Mouse (Mus musculus): Measurements from ENCODE around the gene Scel. TPM values are rescaled to one million over a fixed set of nuclear protein-coding genes. Genes with fewer than 3 reads are reported as not detected.

Scel gene
- total RNA-seq, 2 experiments from 2014 or later: 0.87 to 1.1 TPM

DNA sequence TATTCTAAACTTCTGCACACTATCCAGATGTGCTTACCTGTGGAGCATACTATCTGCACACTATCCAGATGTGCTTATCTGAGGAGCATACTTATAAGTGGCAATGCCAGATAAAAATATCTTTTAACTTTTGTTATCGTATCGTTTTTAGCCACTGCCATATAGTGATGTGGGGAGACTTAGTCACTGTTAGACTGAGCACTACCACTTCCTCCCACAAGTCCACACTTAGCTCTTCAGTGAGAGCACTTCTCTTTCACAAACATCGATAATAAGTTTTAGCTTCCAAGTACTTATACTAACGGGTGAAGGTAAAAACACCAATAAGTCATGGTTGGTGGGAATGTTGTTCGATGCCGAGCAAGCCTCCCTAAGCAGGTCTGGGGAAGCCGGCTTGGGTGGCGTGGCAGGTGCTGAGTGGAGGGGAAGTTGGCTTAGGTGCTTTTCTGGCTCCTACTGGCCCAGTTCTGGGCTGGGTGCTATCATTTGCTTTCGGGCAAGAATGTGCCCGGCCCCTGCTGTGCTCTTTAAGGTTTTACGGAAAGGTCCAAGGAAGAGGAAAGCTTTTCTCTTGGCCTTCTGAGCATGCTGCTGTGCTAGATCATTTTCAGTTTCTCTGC, 18.7 kb downstream of the Scel start:
- no peak for TF ChIP-seq CTCF (conservative IDR thresholded peaks at IDR 0.05)

DNA sequence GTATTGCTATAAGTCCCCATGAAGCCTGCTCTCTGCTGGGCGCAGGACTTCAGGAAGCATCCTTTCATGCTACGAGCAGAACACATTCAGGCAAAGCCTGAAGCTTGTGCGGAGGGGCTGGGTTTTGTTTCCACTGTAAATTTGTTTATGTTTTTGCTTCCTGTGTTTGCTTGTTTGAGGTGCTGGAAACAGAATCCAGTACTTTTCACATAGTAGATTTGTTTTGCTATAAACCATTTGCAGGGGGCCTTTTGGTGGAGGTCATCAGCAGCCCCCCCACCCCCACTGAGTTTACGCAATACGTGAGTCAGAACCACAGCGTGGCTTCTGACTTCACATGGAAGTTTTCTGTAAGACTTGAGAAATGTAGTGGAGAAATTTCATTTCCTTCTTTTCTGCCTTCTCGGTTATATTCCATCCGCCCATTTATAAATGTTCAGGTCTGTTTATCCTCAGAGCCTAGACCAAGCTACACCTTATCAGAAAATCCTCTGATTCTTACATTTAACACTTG, 22.4 kb downstream of the Scel start:
- H3K27ac ChIP-seq: no peak overlapping the region
- no peak overlapping the region for H3K4me3 ChIP-seq
- DNase-seq (ENCODE audit: low spot score in 2 of 2): no peak
- TF ChIP-seq CTCF (conservative IDR thresholded peaks at IDR 0.05): no peak

More for the DNA sequence above, 18.7 kb downstream of the Scel start:
- no peak for DNase-seq (ENCODE audit: low spot score in 2 of 2)
- H3K4me3 ChIP-seq: no peak overlapping the region
- H3K27ac ChIP-seq: no peak overlapping the region

DNA sequence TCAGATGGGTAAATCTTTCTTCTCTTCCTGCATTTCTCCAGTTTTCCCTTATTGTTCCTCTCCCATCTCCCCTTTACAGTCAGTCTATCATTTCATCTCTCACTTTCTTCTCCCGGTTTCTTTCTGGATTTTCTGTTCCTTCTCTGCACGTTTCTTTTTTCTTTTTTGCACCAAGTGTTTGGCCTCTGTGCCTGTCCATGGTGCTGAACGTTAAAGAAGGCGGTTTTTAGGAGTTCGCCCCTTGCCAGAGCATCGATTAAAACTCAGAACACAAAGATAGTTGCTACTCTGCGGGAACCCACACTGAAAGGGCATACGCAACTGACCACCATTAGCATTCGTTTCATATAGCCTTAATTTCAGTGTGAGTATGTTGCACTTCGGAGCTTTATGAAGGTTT, 23.2 kb downstream of the Scel start:
- Histone ChIP-seq H3K4me3 (no peak overlapping the region), H3K27ac (no peak overlapping the region)
- TF ChIP-seq CTCF (conservative IDR thresholded peaks at IDR 0.05): no peak
- DNase-seq (ENCODE audit: low spot score in 2 of 2): no peak

DNA sequence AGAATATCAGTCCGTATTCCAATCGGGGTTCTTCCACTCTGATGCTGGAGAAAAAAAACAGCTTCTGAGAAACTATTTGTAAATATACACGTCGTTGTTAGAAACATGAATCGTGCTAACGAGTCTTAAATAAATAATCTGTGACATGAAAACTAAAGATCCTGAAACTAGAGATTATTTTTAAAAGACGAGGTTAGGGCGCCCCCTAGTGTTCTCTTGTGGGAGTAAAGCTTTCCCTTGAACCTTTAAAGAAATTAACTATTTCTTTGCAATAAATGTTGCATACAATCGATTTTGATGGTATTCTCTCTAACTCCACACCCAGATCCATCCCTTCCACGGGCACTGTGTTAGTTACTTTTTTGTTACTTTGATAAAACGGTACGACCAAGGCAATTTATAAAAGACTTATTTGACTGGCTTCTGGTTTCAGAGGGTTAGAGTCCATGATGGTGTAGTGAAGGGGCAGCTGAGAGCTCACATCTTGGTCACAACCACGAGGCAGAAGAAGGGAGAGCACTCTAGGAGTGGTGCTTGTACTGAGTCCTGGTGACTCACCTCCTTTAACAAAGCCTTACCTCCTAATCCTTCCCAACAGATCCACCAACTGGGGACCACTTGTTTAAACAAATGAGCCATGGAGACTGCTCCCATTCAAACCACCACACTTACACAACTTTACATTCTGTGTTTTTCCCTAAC, 24.4 kb downstream of the Scel start:
- peak; percentile 92 for TF ChIP-seq CTCF (conservative IDR thresholded peaks at IDR 0.05)
- DNase-seq (ENCODE audit: low spot score in 2 of 2): peak; percentile 52 to 82
- no peak overlapping the region for H3K4me3 ChIP-seq
- no peak overlapping the region for H3K27ac ChIP-seq

DNA sequence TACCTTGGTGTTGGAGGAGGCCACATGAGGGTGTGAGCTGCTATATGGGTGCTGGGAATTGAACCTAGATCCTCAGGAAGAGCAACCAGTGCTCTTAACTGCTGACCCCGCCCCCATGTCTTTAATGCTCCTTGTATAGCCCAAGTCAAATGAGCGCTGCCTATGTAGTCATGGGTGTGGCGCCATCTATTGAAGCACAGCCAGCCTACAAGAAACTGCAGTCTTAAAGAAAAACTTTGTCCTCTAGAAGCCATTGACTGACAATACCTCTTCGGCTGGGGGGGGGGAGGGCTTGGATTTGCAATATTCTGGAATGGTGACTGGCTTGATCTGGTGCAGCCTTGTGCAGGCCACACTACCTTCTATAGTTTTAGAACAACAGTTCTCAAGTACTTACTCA, 26.7 kb downstream of the Scel start:
- TF ChIP-seq CTCF (conservative IDR thresholded peaks at IDR 0.05): 0 out of 2 replicates have a peak, but pooled peaks have one; percentile 12
- DNase-seq (ENCODE audit: low spot score in 2 of 2): no peak
- H3K4me3 ChIP-seq: no peak overlapping the region
- no peak overlapping the region for H3K27ac ChIP-seq

DNA sequence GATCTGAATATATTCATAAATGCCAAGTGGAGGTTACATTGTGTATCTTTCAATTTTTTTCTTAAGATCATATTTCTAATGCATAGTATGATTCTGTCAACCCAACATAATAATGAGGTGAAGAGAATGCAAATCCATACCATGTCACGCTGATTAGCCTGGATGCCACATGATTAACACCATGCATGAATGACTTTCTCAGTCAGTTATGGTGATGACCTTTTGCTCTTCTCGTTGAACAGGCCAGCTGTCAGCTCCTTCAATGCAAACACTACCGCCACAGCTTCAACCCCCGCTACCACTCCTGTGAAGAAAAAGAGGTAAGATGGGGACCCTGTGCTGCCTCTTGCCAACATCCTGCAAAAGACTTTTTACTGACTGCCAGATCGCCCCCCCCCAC, 28.5 kb downstream of the Scel start:
- no peak for DNase-seq (ENCODE audit: low spot score in 2 of 2)
- H3K4me3 ChIP-seq: no peak overlapping the region
- no peak for TF ChIP-seq CTCF (conservative IDR thresholded peaks at IDR 0.05)

DNA sequence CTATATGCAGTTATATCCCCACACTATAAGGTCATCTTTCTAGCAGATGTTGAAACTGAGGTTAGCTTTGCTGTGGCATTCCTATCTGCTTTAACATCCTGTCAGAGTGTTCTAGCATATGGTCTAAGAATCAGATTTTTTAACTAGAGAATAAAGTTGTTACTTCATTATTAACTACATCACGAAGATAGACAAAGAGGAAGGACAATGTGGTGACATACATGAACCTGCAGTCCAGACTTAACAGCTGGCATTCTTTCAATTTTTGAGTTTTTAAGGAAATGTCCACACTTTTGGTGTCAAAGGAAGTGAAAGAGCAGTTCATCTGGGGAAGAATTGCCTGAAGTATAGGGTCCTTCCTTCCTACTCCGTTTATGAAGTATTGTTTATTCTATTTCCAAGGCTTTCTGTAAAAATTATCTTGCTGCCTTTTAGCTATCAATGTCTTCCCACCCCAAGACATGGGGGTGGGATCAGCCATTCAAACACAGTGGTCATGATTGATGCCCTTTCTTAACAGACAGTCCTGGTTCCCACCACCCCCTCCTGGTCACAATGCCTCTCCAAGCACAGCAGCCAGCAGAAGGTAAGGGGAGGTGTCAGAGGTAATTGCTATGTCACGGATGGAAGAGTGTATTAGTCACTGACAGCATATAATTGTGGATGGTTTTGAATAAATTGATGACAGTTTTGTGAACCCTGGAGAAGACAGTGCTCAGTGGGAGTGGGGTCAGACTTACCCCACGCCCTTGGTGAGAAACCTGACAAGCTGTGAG, 30.4 kb downstream of the Scel start:
- Histone ChIP-seq H3K27ac (no peak overlapping the region), H3K4me3 (no peak overlapping the region)
- no peak for DNase-seq (ENCODE audit: low spot score in 2 of 2)
- no peak for TF ChIP-seq CTCF (conservative IDR thresholded peaks at IDR 0.05)

More for the DNA sequence above, 28.5 kb downstream of the Scel start:
- no peak overlapping the region for H3K27ac ChIP-seq

DNA sequence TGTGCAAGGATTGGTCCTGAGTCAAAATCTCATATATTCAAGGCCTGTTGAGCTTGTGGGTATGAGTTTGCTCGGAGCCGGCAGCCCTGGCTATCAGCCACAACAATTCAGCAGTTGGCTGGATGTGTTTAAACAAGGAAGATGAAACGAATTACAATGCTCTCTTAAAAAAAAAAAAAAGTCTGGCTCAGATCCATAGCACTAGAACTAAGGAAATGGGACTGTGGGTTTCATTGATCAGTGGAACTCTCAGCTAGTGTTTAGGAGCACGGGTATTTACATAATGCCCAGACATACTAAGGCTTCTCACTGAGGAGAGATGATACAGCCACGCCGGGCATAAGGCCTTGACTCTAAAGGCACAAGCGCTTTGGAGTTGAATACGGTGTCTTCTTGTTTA, 32.6 kb downstream of the Scel start:
- peak overlapping the region; percentile 45 for H3K4me3 ChIP-seq
- H3K27ac ChIP-seq: peak overlapping the region; percentile 32; the same call in 1 of the 2 replicates
- TF ChIP-seq CTCF (conservative IDR thresholded peaks at IDR 0.05): no peak
- no peak for DNase-seq (ENCODE audit: low spot score in 2 of 2)

DNA sequence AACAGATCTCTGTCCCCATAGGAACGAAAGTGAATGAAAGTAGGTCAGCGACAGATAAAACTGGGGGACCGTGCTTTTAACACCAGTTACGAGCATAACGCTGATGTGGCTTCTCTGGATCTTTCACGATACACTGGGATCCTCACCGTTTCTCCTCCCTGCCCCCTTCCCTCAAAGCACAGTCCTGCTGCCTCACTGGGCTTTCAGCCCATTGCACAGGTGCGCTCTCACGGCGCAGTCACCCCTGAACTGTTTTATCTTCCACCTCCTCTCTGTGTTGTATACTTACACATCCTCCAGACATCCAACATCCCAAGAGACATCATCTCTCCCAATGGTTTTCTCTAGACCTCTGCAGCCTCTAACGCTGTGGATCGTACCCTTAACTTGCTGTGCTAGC, 33.1 kb downstream of the Scel start:
- Histone ChIP-seq H3K27ac (peak overlapping the region; percentile 32; the same call in 1 of the 2 replicates), H3K4me3 (peak overlapping the region; percentile 45)
- DNase-seq (ENCODE audit: low spot score in 2 of 2): no peak
- no peak for TF ChIP-seq CTCF (conservative IDR thresholded peaks at IDR 0.05)

DNA sequence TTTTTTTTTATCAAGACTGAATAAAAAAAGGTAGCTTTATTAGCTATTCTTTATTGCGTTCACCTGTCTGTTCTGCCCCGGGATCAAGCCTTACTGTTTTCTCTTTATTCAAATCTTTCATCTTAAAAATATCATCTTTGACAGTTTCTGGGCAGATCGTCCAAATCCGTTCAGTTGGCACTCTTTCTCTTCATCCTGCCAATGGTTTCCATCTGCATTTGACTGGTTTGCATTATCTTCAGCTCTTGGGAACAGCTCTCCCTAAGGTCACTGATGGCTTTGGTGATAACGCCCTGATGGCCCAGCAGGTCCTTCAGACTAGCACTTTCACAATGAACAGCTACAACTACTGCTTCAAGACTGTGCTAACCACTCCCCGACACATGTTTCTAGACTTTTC, 35.1 kb downstream of the Scel start:
- Histone ChIP-seq H3K27ac (no peak overlapping the region; the same call in 1 of the 2 replicates), H3K4me3 (no peak overlapping the region)
- DNase-seq (ENCODE audit: low spot score in 2 of 2): no peak
- TF ChIP-seq CTCF (conservative IDR thresholded peaks at IDR 0.05): no peak

DNA sequence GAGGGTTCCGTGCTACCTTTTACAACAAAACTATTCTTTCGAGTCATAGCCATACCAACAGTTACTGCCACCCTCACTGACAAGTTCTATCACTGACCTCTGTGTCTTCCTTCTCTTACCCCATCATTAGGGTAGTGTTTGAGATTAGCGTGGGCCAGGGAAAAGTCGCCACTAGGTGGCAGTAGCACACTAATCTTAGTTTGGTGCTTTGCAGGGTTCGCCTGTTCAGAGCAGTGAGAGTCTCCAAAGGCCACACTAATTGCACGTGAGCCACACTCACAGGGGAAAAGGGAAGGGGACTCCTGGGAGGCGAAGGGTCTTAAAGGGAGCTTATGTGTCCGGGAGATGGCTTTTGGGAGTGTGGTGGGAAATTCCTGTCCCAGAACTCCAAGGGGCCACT, 37.3 kb downstream of the Scel start:
- peak overlapping the region; percentile 39; the same call in 1 of the 2 replicates for H3K27ac ChIP-seq
- peak; percentile 75 to 92 for DNase-seq (ENCODE audit: low spot score in 2 of 2)

DNA sequence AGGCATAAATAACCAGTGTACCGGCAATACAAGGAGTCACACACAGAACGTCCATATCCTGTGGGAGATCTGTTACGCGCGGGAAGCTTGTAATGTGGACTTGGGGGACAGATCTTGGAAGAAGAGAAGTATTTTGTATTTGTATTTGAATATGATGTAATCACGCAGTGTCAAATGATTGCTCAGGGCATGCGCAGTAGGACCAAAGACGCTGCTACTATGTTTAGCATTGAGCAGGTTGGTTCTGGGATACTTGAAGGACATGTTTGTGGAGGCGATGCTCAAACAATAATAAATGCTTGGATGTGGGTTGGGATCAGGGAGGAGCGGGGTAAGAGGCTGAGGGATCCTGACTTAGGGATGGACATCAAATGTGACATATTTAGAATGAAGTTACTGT, 37.8 kb downstream of the Scel start:
- H3K27ac ChIP-seq: peak overlapping the region; percentile 39; the same call in 1 of the 2 replicates
- no peak overlapping the region for H3K4me3 ChIP-seq
- no peak for TF ChIP-seq CTCF (conservative IDR thresholded peaks at IDR 0.05)
- DNase-seq (ENCODE audit: low spot score in 2 of 2): no peak

More for the DNA sequence above, 37.3 kb downstream of the Scel start:
- TF ChIP-seq CTCF (conservative IDR thresholded peaks at IDR 0.05): peak; percentile 92
- H3K4me3 ChIP-seq: no peak overlapping the region

DNA sequence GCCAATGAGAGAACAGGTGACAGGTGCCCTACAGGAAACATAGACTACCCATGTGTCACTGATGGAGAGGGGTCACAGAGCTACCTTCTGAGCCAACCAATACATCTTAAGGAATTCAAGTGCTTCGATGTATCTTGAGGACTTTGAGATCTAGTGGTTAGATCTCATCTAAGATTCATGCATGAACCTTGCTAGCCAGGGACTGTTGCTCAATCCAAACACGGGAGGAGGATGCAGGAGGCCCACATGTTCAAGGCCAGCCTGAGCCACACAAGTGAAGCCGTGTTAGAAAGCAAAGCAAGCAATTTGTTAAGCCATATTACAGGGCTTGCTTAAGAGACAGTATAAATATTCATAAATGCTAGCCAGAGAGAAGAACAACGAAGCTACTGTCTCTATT, 38.8 kb downstream of the Scel start:
- no peak for DNase-seq (ENCODE audit: low spot score in 2 of 2)
- TF ChIP-seq CTCF (conservative IDR thresholded peaks at IDR 0.05): no peak
- no peak overlapping the region for H3K4me3 ChIP-seq
- peak overlapping the region; percentile 74 for H3K27ac ChIP-seq

All from layer of hippocampus, adult 2 months (tissue).